ENCODE assay signal across 8 mouse cellular contexts in genomic region chr15:79347845-79348506, GRCm38 (mm10). TPM values are rescaled to one million over a fixed set of nuclear protein-coding genes. Genes with fewer than 3 reads are reported as not detected.
DNase-seq lines count a peak whose midpoint lies in the region; ATAC-seq and TF ChIP-seq lines count a peak whose summit lies in the region.

No protein-coding gene starts in this region.

- WGBS in liver, embryonic 13.5 days (ENCODE audit: insufficient replicate concordance) = 1% methylated on average over 45 of the region's 46 CpGs

- H3K36me3 ChIP-seq in liver, embryonic 13.5 days = no peaks in the 10 kb centered on the region
- H3K36me3 ChIP-seq in myocyte (ENCODE audit: control insufficient read depth, insufficient read depth) = no peaks in the 10 kb centered on the region

- H3ac ChIP-seq in myocyte (ENCODE audit: control insufficient read depth, insufficient read length) = peak overlapping the region; percentile 50

- DNase-seq in right cerebral cortex, adult 18-20 months = peak; percentile 26
- DNase-seq in right cerebral cortex, postnatal 25 days = no peak
- peak; percentile 69 for DNase-seq in c-Kit-positive CD71-positive TER-119-positive erythroid progenitor cells, embryonic 14.5 days (ENCODE audit: low spot score)
- DNase-seq in gastrocnemius, postnatal 14 days = peak; percentile 65
- peak; percentile 95 for DNase-seq in induced T-regulatory cell, adult 2 months (ENCODE audit: low read depth)
- DNase-seq in liver, embryonic 13.5 days = peak; percentile 73
- peak; percentile 72 to 74 for DNase-seq in thymus, postnatal 10 days (ENCODE audit: low spot score in 2 of 2)

- H3K4me3 ChIP-seq in liver, embryonic 13.5 days (replicated peaks) = peak overlapping the region; percentile 75
- H3K4me3 ChIP-seq in myocyte = peak overlapping the region; percentile 63

- H3K27ac ChIP-seq in liver, embryonic 13.5 days = peak overlapping the region; percentile 85

- no peaks in the 10 kb centered on the region for H3K9me3 ChIP-seq in liver, embryonic 13.5 days (replicated peaks)

- peak; percentile 82 for ATAC-seq in liver, embryonic 13.5 days (ENCODE audit: low read depth)

- H3K27me3 ChIP-seq in liver, embryonic 13.5 days = peaks cover 32% of the 10 kb centered on the region
- H3K27me3 ChIP-seq in myocyte (ENCODE audit: control insufficient read depth, insufficient read depth, insufficient read length) = no peaks in the 10 kb centered on the region

- no peak for TF ChIP-seq POLR2A in myocyte (IDR thresholded peaks at IDR 0.05; ENCODE audit: insufficient read length, low read depth)

- H3K4me2 ChIP-seq in liver, embryonic 13.5 days = peak overlapping the region; percentile 93
- H3K4me2 ChIP-seq in myocyte (ENCODE audit: low read depth) = peak overlapping the region; percentile 90

- H3K9ac ChIP-seq in liver, embryonic 13.5 days = peak overlapping the region; percentile 78

- H3K79me2 ChIP-seq in myocyte (ENCODE audit: control insufficient read depth, insufficient read depth) = no peaks in the 10 kb centered on the region

- H3K4me1 ChIP-seq in liver, embryonic 13.5 days (replicated peaks) = peaks cover 58% of the 10 kb centered on the region

- intact Hi-C loops in gastrocnemius, postnatal 14 days (cut with DNase I; ENCODE audit: low total_unique reads) = loop anchor here (10.0 kb wide), 1 partner anchor 73 kb away; no protein-coding TSS in a partner anchor

TF ChIP-seq in myocyte, 11 proteins besides CTCF, POLR2A, EP300 and RAD21:
- TF ChIP-seq USF1 (IDR thresholded peaks at IDR 0.05; ENCODE audit: low read depth) = peak; percentile 39
- TF ChIP-seq E2F4 (IDR thresholded peaks at IDR 0.05; ENCODE audit: insufficient read depth) = no peak
- no peak for TF ChIP-seq CEBPB (IDR thresholded peaks at IDR 0.05; ENCODE audit: insufficient read depth, poor library complexity, severe bottlenecking)
- no peak for TF ChIP-seq POLR2AphosphoS2 (IDR thresholded peaks at IDR 0.05; ENCODE audit: insufficient read length, low read depth)
- TF ChIP-seq REST (IDR thresholded peaks at IDR 0.05; ENCODE audit: insufficient read depth, insufficient read length) = no peak
- peak in 1 of 3 experiments; percentile 21 for TF ChIP-seq MYOD1 (IDR thresholded peaks at IDR 0.05; ENCODE audit: control insufficient read depth in 1 of 3, insufficient read length in 2 of 3, low read depth in 2 of 3)
- no peak for TF ChIP-seq SRF (IDR thresholded peaks at IDR 0.05; ENCODE audit: control insufficient read depth, insufficient read length, low read depth)
- no peak for TF ChIP-seq MAX (IDR thresholded peaks at IDR 0.05; ENCODE audit: low read depth)
- TF ChIP-seq TCF3 (IDR thresholded peaks at IDR 0.05; ENCODE audit: insufficient read length, low read depth) = no peak
- TF ChIP-seq TCF12 (IDR thresholded peaks at IDR 0.05; ENCODE audit: insufficient read depth, poor library complexity, severe bottlenecking) = no peak
- peak in 1 of 3 experiments; percentile 9 for TF ChIP-seq MYOG (IDR thresholded peaks at IDR 0.05; ENCODE audit: control insufficient read depth in 1 of 3, insufficient read depth in 1 of 3, insufficient read length in 2 of 3, low read depth in 2 of 3)

RNA-seq across cellular contexts. Expression of gene Maff, which starts 1.6 kb away (rescaled TPM):
- 1 to 10 TPM; 1.4 to 2.7 TPM for total RNA-seq in gastrocnemius, postnatal 14 days (2021)
- 0.95 and 1.1 TPM in 2 replicates for polyA plus RNA-seq in liver, embryonic 13.5 days (2015; fragmentation: Nextera tagmentation; extraction: Ambion mirVana)
- polyA plus RNA-seq in myocyte (2012; fragmentation: generic; extraction: Trizol) = 15.6 TPM

RNA-seq across cellular contexts. Expression of gene Pla2g6, which starts 19.8 kb away (rescaled TPM):
- 1 to 10 TPM; 9.0 to 9.8 TPM for total RNA-seq in gastrocnemius, postnatal 14 days (2021)
- polyA plus RNA-seq in liver, embryonic 13.5 days (2015; fragmentation: Nextera tagmentation; extraction: Ambion mirVana) = 11.4 and 14.9 TPM in 2 replicates
- polyA plus RNA-seq in myocyte (2012; fragmentation: generic; extraction: Trizol) = 36.3 TPM

RNA-seq across cellular contexts. Expression of gene Tmem184b, which starts 55.4 kb away (rescaled TPM):
- 10 to 100 TPM; 31.5 to 32.6 TPM for total RNA-seq in gastrocnemius, postnatal 14 days (2021)
- 8.7 and 12.1 TPM in 2 replicates for polyA plus RNA-seq in liver, embryonic 13.5 days (2015; fragmentation: Nextera tagmentation; extraction: Ambion mirVana)
- polyA plus RNA-seq in myocyte (2012; fragmentation: generic; extraction: Trizol) = 110 TPM
